Mouse (Mus musculus): ENCODE data around the gene Smarcd1. TPM values are rescaled to one million over a fixed set of nuclear protein-coding genes. Genes with fewer than 3 reads are reported as not detected.

Gene Smarcd1
- polyA plus RNA-seq, 1 experiment, result 18.9 TPM

DNA sequence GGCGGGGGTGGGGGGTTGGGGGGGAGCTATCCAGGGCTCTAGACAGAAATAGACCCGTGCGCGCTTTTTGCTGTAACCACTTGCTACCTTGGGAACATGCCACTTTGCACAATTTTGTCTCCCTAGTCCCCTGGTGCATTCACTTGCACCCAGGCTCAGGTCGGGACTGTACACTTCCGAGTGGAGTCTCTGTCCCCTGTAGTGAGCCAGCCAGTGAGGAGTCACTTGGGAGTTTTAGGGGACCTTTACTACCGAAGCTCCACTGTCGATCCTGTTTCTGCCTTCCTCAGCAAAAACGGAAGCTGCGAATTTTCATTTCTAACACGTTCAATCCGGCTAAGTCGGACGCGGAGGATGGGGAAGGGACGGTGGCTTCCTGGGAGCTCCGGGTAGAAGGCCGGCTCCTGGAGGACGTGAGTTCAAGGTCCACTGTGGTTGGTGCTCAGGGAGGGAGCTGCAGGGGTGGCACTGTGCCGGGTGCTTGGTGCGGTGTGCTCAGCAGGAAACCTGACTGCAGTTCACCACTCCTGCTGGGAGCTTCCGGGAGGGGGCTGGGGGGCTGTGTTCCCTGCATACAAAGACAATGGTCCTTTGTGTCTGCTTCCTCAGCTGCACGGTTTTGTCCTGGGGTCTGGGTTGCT, 2.2 kb downstream of the Smarcd1 start:
- H3K36me3 ChIP-seq (ENCODE audit: control insufficient read depth, insufficient read depth), result peaks cover 21% of the 10 kb centered on the region
- peaks cover 22% of the 10 kb centered on the region for H3K79me2 ChIP-seq (ENCODE audit: control insufficient read depth, insufficient read depth)
- TF ChIP-seq MYOG (IDR thresholded peaks at IDR 0.05; ENCODE audit: control insufficient read depth in 1 of 3, insufficient read depth in 1 of 3, insufficient read length in 2 of 3, low read depth in 2 of 3), result no peak
- H3K4me2 ChIP-seq (ENCODE audit: low read depth), result peak overlapping the region; percentile 39
- no peak overlapping the region for H3K4me3 ChIP-seq
- no peaks in the 10 kb centered on the region for H3K27me3 ChIP-seq (ENCODE audit: control insufficient read depth, insufficient read depth, insufficient read length)
- H3ac ChIP-seq (ENCODE audit: control insufficient read depth, insufficient read length), result no peak overlapping the region

DNA sequence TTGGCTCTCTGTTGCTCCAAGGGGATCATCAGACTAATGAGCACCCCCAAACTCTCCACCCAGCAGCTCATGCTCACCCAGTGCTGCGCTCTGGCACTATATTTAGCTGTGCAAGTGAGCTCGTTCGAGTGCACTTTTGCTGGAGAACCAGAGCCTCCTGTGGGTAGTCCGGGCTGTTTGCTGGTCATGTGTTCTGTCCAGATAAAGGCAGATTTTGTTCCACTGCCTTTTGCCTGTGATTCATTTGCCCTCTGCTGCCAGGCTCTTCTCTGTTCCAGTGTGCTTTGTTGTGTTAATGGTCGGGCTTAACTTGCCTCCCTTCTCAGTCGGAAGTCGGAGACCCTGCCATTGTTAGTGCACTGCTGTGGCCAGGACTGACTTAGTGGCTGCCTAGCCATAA, 3.0 kb downstream of the Smarcd1 start:
- peaks cover 22% of the 10 kb centered on the region for H3K79me2 ChIP-seq (ENCODE audit: control insufficient read depth, insufficient read depth)
- peak overlapping the region; percentile 39 for H3K4me2 ChIP-seq (ENCODE audit: low read depth)
- no peaks in the 10 kb centered on the region for H3K27me3 ChIP-seq (ENCODE audit: control insufficient read depth, insufficient read depth, insufficient read length)
- H3ac ChIP-seq (ENCODE audit: control insufficient read depth, insufficient read length), result no peak overlapping the region
- peaks cover 28% of the 10 kb centered on the region for H3K36me3 ChIP-seq (ENCODE audit: control insufficient read depth, insufficient read depth)
- TF ChIP-seq TCF12 (IDR thresholded peaks at IDR 0.05; ENCODE audit: insufficient read depth, poor library complexity, severe bottlenecking) (no peak), POLR2A (IDR thresholded peaks at IDR 0.05; ENCODE audit: insufficient read length, low read depth) (peak; percentile 9), USF1 (IDR thresholded peaks at IDR 0.05; ENCODE audit: low read depth) (peak; percentile 24)
- H3K4me3 ChIP-seq, result no peak overlapping the region

DNA sequence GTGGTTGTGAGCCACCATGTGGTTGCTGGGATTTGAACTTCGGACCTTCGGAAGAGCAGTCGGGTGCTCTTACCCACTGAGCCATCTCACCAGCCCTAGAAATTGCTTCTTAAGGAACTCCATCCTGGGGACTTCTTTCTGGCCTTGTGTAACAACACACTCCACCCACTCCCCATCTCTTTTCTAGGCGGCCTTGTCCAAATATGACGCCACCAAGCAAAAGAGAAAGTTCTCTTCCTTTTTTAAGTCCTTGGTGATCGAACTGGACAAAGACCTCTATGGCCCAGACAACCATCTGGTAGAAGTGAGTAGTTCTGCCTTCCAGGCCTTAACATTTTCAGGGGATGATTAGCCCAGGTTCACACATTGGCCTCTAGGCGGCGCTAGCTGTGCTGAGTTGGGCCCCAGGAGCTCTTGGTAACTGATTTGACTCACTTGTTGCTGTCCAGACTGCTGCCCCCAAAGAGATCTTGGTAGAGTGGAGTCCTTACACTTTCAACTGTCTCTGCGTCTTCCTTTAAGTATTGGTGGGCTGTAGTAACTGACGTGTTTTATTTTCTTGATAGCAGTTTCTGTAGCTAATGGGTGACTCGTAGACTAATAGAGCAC, 3.6 kb downstream of the Smarcd1 start, which contains the start of gene Gm17349:
Gm17349 (minus strand) TSS at position 51 of the 609 bp plus-strand sequence.
- no peaks in the 10 kb centered on the region for H3K27me3 ChIP-seq (ENCODE audit: control insufficient read depth, insufficient read depth, insufficient read length)
- H3K36me3 ChIP-seq (ENCODE audit: control insufficient read depth, insufficient read depth), result peaks cover 34% of the 10 kb centered on the region
- H3K4me2 ChIP-seq (ENCODE audit: low read depth), result peak within 1 kb of the TSS; percentile 39
- H3ac ChIP-seq (ENCODE audit: control insufficient read depth, insufficient read length), result no peak within 1 kb of the TSS
- H3K4me3 ChIP-seq, result no peak within 1 kb of the TSS
- TF ChIP-seq TCF3 (IDR thresholded peaks at IDR 0.05; ENCODE audit: insufficient read length, low read depth) (no peak), MAX (IDR thresholded peaks at IDR 0.05; ENCODE audit: low read depth) (no peak), USF1 (IDR thresholded peaks at IDR 0.05; ENCODE audit: low read depth) (no peak), SRF (IDR thresholded peaks at IDR 0.05; ENCODE audit: control insufficient read depth, insufficient read length, low read depth) (no peak), TCF12 (IDR thresholded peaks at IDR 0.05; ENCODE audit: insufficient read depth, poor library complexity, severe bottlenecking) (no peak), POLR2AphosphoS2 (IDR thresholded peaks at IDR 0.05; ENCODE audit: insufficient read length, low read depth) (no peak), CEBPB (IDR thresholded peaks at IDR 0.05; ENCODE audit: insufficient read depth, poor library complexity, severe bottlenecking) (no peak)
- peaks cover 22% of the 10 kb centered on the region for H3K79me2 ChIP-seq (ENCODE audit: control insufficient read depth, insufficient read depth)

DNA sequence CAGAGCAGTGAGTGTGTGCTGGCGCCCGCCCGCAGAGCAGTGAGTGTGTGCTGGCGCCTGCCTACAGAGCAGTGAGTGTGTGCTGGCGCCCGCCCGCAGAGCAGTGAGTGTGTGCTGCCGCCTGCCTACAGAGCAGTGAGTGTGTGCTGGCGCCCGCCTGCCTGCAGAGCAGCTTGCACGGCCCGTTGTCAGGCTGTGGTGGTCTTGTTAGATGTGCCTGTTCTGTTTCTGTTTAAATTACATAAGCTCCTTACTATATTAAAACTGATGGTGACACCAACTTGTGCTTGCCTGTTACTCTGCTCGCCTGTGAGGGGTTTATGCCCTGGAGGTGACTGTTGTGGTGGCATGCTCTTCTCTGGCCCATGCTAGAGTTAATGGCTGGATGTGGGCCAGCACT, 6.2 kb downstream of the Smarcd1 start:
- H3K27me3 ChIP-seq (ENCODE audit: control insufficient read depth, insufficient read depth, insufficient read length), result no peaks in the 10 kb centered on the region
- TF ChIP-seq SRF (IDR thresholded peaks at IDR 0.05; ENCODE audit: control insufficient read depth, insufficient read length, low read depth) (no peak), TCF12 (IDR thresholded peaks at IDR 0.05; ENCODE audit: insufficient read depth, poor library complexity, severe bottlenecking) (no peak), TCF3 (IDR thresholded peaks at IDR 0.05; ENCODE audit: insufficient read length, low read depth) (no peak), CEBPB (IDR thresholded peaks at IDR 0.05; ENCODE audit: insufficient read depth, poor library complexity, severe bottlenecking) (no peak), POLR2AphosphoS2 (IDR thresholded peaks at IDR 0.05; ENCODE audit: insufficient read length, low read depth) (no peak)

DNA sequence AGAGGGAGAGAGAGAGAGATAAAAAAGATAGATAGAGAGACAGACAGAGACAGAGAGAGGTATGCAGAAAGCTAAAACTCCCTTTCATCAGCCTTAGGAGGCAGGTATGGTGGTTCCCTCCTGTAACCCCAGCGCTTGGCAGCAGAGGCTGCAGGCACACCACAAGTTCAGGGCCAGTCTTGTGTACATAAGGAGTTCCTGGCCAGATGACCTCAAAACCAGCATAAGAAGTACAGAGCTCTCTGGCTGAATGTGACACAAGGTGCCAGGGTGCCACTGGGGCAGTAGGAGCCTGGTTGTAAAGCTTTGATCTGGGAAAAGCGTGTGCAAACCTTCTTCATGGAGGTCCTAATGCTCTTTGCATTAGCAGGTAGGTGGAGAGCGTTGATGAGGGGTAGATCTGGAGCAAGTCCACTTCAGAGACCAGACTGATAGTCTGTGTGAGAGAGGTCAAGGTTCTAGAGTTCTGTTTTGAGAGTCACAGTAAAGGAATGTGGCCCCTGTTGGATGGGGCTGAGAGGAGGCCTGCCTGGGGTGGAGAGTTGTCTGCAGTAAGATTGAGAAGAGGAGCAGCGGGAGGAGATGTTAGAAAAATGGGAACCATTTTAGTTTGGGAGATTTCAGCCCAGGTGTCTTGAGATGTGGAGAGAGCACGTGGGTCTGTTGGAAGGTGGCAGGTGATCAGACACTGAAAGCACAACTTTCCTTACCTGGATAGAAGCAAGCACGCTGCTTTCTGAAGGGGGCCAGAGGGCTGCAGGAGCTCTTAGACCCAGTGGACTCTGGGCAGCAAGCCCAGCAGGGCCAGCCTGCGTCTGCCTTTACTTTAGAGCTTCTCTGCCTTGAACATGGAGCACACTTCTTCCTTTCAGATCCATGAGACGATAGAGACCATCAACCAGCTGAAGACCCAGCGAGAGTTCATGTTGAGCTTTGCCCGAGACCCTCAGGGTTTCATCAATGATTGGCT, 8.6 kb downstream of the Smarcd1 start:
- Histone ChIP-seq H3K4me2 (ENCODE audit: low read depth) (no peak overlapping the region), H3ac (ENCODE audit: control insufficient read depth, insufficient read length) (no peak overlapping the region), H3K36me3 (ENCODE audit: control insufficient read depth, insufficient read depth) (peaks cover 59% of the 10 kb centered on the region), H3K79me2 (ENCODE audit: control insufficient read depth, insufficient read depth) (no peaks in the 10 kb centered on the region), H3K4me3 (no peak overlapping the region), H3K27me3 (ENCODE audit: control insufficient read depth, insufficient read depth, insufficient read length) (no peaks in the 10 kb centered on the region)
- no peak for TF ChIP-seq SRF (IDR thresholded peaks at IDR 0.05; ENCODE audit: control insufficient read depth, insufficient read length, low read depth)
- TF ChIP-seq MAX (IDR thresholded peaks at IDR 0.05; ENCODE audit: low read depth), result no peak
- TF ChIP-seq MYOG (IDR thresholded peaks at IDR 0.05; ENCODE audit: control insufficient read depth in 1 of 3, insufficient read depth in 1 of 3, insufficient read length in 2 of 3, low read depth in 2 of 3), result no peak
- TF ChIP-seq REST (IDR thresholded peaks at IDR 0.05; ENCODE audit: insufficient read depth, insufficient read length), result no peak
- TF ChIP-seq POLR2A (IDR thresholded peaks at IDR 0.05; ENCODE audit: insufficient read length, low read depth), result no peak
- no peak for TF ChIP-seq TCF12 (IDR thresholded peaks at IDR 0.05; ENCODE audit: insufficient read depth, poor library complexity, severe bottlenecking)
- no peak for TF ChIP-seq MYOD1 (IDR thresholded peaks at IDR 0.05; ENCODE audit: control insufficient read depth in 1 of 3, insufficient read length in 2 of 3, low read depth in 2 of 3)
- TF ChIP-seq POLR2AphosphoS2 (IDR thresholded peaks at IDR 0.05; ENCODE audit: insufficient read length, low read depth), result no peak
- no peak for TF ChIP-seq USF1 (IDR thresholded peaks at IDR 0.05; ENCODE audit: low read depth)
- no peak for TF ChIP-seq TCF3 (IDR thresholded peaks at IDR 0.05; ENCODE audit: insufficient read length, low read depth)
- no peak for TF ChIP-seq CEBPB (IDR thresholded peaks at IDR 0.05; ENCODE audit: insufficient read depth, poor library complexity, severe bottlenecking)
- no peak for TF ChIP-seq E2F4 (IDR thresholded peaks at IDR 0.05; ENCODE audit: insufficient read depth)

More for the DNA sequence above, 6.2 kb downstream of the Smarcd1 start:
- H3K79me2 ChIP-seq (ENCODE audit: control insufficient read depth, insufficient read depth), result peaks cover 6% of the 10 kb centered on the region
- no peak overlapping the region for H3K4me2 ChIP-seq (ENCODE audit: low read depth)
- H3ac ChIP-seq (ENCODE audit: control insufficient read depth, insufficient read length), result no peak overlapping the region
- no peak overlapping the region for H3K4me3 ChIP-seq
- H3K36me3 ChIP-seq (ENCODE audit: control insufficient read depth, insufficient read depth), result peaks cover 48% of the 10 kb centered on the region
